In the genomic region with DNA sequence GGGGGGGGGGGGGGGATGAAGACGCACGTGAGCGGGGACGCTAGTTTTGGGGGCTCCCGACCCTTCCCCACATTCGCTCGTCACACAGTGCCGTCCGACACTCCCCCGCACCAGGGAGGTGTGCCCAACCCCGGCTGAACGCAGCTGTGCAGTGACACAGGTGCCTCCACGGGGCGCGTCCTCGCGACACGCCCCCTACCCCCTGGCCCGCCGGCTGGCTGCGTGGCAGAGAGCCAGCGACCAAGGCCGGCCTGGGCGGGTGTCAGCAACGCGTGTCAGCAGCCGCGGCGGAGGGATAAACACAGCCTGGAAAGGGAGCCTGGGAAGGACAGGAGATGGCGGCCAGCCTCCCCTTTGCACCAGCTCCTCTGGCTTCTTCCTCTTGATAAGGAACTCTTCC, we compare ENCODE assay signal across 8 mouse cellular contexts. TPM values are rescaled to one million over a fixed set of nuclear protein-coding genes. Genes with fewer than 3 reads are reported as not detected.
DNase-seq lines count a peak whose midpoint lies in the region; ATAC-seq lines count a peak whose summit lies in the region.

No protein-coding gene starts in this region.

- H3K9ac ChIP-seq in forebrain, embryonic 15.5 days (replicated peaks): peak overlapping the region; percentile 45
- H3K9ac ChIP-seq in midbrain, embryonic 14.5 days (replicated peaks; ENCODE audit: low read length): peak overlapping the region; percentile 62

- peak; percentile 55 for DNase-seq in cerebellum, adult 11-12 months
- no peak for DNase-seq in cerebellum, adult 9-10 months
- DNase-seq in MN1 (ENCODE audit: low spot score): peak; percentile 82
- DNase-seq in kidney, postnatal 25 days: peak; percentile 27 to 50
- peak; percentile 69 for DNase-seq in midbrain, embryonic 14.5 days
- peak; percentile 71 to 83 for DNase-seq in thymus, postnatal 36 days
- DNase-seq in left cerebral cortex, postnatal 14 days (ENCODE audit: low spot score in 2 of 2): no peak

- H3K4me2 ChIP-seq in forebrain, embryonic 15.5 days (replicated peaks): peak overlapping the region; percentile 100
- peak overlapping the region; percentile 97 for H3K4me2 ChIP-seq in midbrain, embryonic 14.5 days (ENCODE audit: low read length)

- H3K27ac ChIP-seq in forebrain, embryonic 15.5 days (replicated peaks): peak overlapping the region; percentile 3; the same call in 1 of the 2 replicates
- H3K27ac ChIP-seq in midbrain, embryonic 14.5 days (replicated peaks; ENCODE audit: low read depth, low read length): peak overlapping the region; percentile 64

- intact Hi-C loops in left cerebral cortex, postnatal 14 days (cut with DNase I): no loop called here

- H3K4me3 ChIP-seq in forebrain, embryonic 15.5 days: peak overlapping the region; percentile 53
- H3K4me3 ChIP-seq in midbrain, embryonic 14.5 days (replicated peaks; ENCODE audit: low read depth, low read length): peak overlapping the region; percentile 50

- peaks cover 22% of the 10 kb centered on the region; the same call in 1 of the 2 replicates for H3K27me3 ChIP-seq in forebrain, embryonic 15.5 days
- peaks cover 3% of the 10 kb centered on the region; the same call in 1 of the 2 replicates for H3K27me3 ChIP-seq in midbrain, embryonic 14.5 days (ENCODE audit: control insufficient read depth, insufficient read depth, low read length)

- WGBS in forebrain, embryonic 15.5 days: under 1% methylated on average over 30 of the region's 30 CpGs
- under 1% methylated on average over 30 of the region's 30 CpGs for WGBS in midbrain, embryonic 14.5 days

- H3K36me3 ChIP-seq in forebrain, embryonic 15.5 days: no peaks in the 10 kb centered on the region
- peaks cover 3% of the 10 kb centered on the region for H3K36me3 ChIP-seq in midbrain, embryonic 14.5 days (ENCODE audit: control insufficient read depth, insufficient read depth, low read length)

- ATAC-seq in forebrain, embryonic 15.5 days (replicated peaks): no peak
- ATAC-seq in midbrain, embryonic 14.5 days (ENCODE audit: low FRiP score, low TSS enrichment): no peak

- H3K9me3 ChIP-seq in forebrain, embryonic 15.5 days: no peaks in the 10 kb centered on the region
- no peaks in the 10 kb centered on the region for H3K9me3 ChIP-seq in midbrain, embryonic 14.5 days (ENCODE audit: control insufficient read depth, low read length)

- H3K4me1 ChIP-seq in forebrain, embryonic 15.5 days: peaks cover 65% of the 10 kb centered on the region
- peaks cover 70% of the 10 kb centered on the region for H3K4me1 ChIP-seq in midbrain, embryonic 14.5 days (ENCODE audit: control insufficient read depth, insufficient read depth, low read length)

RNA-seq across cellular contexts. Expression of a gene that starts 2.9 kb away (rescaled TPM):
- 5.2 and 6.4 TPM in 2 replicates for polyA plus RNA-seq in forebrain, embryonic 15.5 days (2015; fragmentation: Nextera tagmentation; extraction: Ambion mirVana)
- polyA plus RNA-seq in midbrain, embryonic 14.5 days (2014; fragmentation: Nextera tagmentation; extraction: Ambion mirVana): 10.2 and 13.1 TPM in 2 replicates
- 10 to 100 TPM; 19.9 to 22.1 TPM for total RNA-seq in left cerebral cortex, postnatal 14 days (2021)

RNA-seq across cellular contexts. Expression of a gene that starts 16.1 kb away (rescaled TPM):
- 7.4 TPM in 2 replicates for polyA plus RNA-seq in forebrain, embryonic 15.5 days (2015; fragmentation: Nextera tagmentation; extraction: Ambion mirVana)
- 5.1 and 7.0 TPM in 2 replicates for polyA plus RNA-seq in midbrain, embryonic 14.5 days (2014; fragmentation: Nextera tagmentation; extraction: Ambion mirVana)
- total RNA-seq in left cerebral cortex, postnatal 14 days (2021): 10 to 100 TPM; 10.2 to 12.1 TPM

RNA-seq across cellular contexts. Expression of a gene that starts 43.4 kb away (rescaled TPM):
- polyA plus RNA-seq in forebrain, embryonic 15.5 days (2015; fragmentation: Nextera tagmentation; extraction: Ambion mirVana): 0.64 and 0.93 TPM in 2 replicates
- polyA plus RNA-seq in midbrain, embryonic 14.5 days (2014; fragmentation: Nextera tagmentation; extraction: Ambion mirVana): 0.72 and 1.0 TPM in 2 replicates
- 1 to 10 TPM; 2.1 to 3.4 TPM for total RNA-seq in left cerebral cortex, postnatal 14 days (2021)

RNA-seq across cellular contexts. Expression of a gene that starts 44.9 kb away (rescaled TPM):
- 47.9 and 48.7 TPM in 2 replicates for polyA plus RNA-seq in forebrain, embryonic 15.5 days (2015; fragmentation: Nextera tagmentation; extraction: Ambion mirVana)
- 45.3 and 52.1 TPM in 2 replicates for polyA plus RNA-seq in midbrain, embryonic 14.5 days (2014; fragmentation: Nextera tagmentation; extraction: Ambion mirVana)
- total RNA-seq in left cerebral cortex, postnatal 14 days (2021): 10 to 100 TPM; 46.7 to 51.4 TPM

Comparison
In these comparisons a context has a peak if more than half of its experiments do, and no peak if none do; other contexts are left out.
1. DNase-seq: peak in cerebellum, adult 11-12 months (single experiment), MN1 (single experiment), kidney, postnatal 25 days (2 of 2), midbrain, embryonic 14.5 days (single experiment) and thymus, postnatal 36 days (2 of 2); none in cerebellum, adult 9-10 months (single experiment) and left cerebral cortex, postnatal 14 days (0 of 2).